Mouse (Mus musculus) erythroblast, embryonic 14.5 days (primary cell): Measurements from ENCODE around the gene Lrrc71.

Experiments
- GATA1 ChIP-seq: IDR thresholded peaks from 2 replicates; pipeline ENCODE4 v1.6.1; 2012; ENCODE audit warnings: low read length, inconsistent platforms, mixed read lengths
- TAL1 ChIP-seq: IDR thresholded peaks from 3 replicates; pipeline ENCODE4 v1.6.1; 2012; ENCODE audit warnings: low read length, inconsistent platforms, mixed read lengths

DNA sequence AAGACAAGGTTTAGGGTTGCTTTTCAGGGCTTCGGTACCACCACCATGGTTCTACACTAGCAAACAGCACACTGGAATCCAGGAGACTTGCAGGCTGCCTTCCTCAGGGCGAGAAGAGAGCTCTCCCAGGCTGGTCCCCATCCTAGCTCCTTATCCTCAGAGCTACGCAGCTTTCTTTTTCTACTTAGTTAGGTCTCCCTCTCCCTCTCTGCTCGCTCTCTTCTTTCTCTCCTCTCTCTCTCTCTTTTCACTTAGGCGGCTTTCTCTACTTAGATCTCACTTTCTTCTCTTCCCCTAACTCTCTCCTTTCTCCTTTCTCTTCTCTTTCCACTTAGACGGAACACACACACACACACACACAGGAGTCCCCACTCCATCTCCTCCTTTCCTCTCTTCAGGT is 20.0 kb upstream of the Lrrc71 start:
- no peak for TF ChIP-seq TAL1
- TF ChIP-seq GATA1 = no peak
